Mouse (Mus musculus): Measurements from ENCODE around the gene Mindy1. TPM values are rescaled to one million over a fixed set of nuclear protein-coding genes. Genes with fewer than 3 reads are reported as not detected.
A peak's percentile ranks its signal among the peaks of the same experiment; 100 is the strongest.

Mindy1 gene
- polyA plus RNA-seq, 1 experiment from 2014 or later: 48.2 TPM

DNA sequence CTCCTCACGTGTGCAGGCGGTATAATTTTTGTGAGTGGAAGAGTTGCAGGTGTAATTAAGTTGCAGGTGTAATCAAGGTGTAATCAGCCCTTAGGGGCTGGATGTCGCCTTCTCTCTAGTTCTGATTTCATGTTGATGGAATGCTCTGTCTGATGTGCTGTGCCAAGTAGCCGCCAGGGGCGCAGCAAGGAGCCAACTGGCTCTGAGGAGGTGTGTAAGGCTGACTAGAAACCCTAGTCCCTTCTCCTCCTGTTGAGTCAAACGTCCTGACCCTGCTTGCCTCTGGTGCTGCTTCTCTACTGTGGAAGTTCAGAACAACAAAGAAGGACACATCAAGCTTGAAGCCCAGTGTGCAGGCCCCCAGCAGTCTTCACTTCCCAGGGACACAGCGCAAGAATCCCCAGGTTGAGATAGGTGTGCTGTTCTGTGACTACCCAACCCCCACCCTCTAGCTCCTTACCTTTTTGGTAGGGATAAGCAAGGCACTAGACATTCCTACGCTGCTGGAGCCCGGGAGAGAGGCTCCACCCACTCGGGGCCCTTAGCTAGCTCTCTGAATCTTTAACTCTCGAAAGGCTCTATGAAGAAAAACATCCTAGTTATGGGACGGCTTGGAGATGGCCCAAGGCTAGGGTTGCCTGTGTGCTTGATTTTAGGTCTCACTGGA lies 36.4 kb downstream of the Mindy1 start:
- Histone ChIP-seq H3K4me2 (ENCODE audit: low read length) (peak overlapping the region; percentile 27; the same call in 1 of the 2 replicates), H3K9me3 (ENCODE audit: control insufficient read depth, low read length) (no peaks in the 10 kb centered on the region), H3K27me3 (ENCODE audit: control insufficient read depth, insufficient read depth, low read length) (no peaks in the 10 kb centered on the region), H3K36me3 (ENCODE audit: control insufficient read depth, insufficient read depth, low read length) (peaks cover 28% of the 10 kb centered on the region), H3K4me1 (ENCODE audit: control insufficient read depth, insufficient read depth, low read length) (peaks cover 15% of the 10 kb centered on the region), H3K4me3 (replicated peaks; ENCODE audit: low read depth, low read length) (no peak overlapping the region), H3K27ac (replicated peaks; ENCODE audit: low read depth, low read length) (no peak overlapping the region), H3K9ac (replicated peaks; ENCODE audit: low read length) (no peak overlapping the region)
- WGBS: 28% methylated on average over 12 of the region's 12 CpGs
- ATAC-seq (ENCODE audit: low FRiP score, low TSS enrichment) (no peak), DNase-seq (peak; percentile 77)

DNA sequence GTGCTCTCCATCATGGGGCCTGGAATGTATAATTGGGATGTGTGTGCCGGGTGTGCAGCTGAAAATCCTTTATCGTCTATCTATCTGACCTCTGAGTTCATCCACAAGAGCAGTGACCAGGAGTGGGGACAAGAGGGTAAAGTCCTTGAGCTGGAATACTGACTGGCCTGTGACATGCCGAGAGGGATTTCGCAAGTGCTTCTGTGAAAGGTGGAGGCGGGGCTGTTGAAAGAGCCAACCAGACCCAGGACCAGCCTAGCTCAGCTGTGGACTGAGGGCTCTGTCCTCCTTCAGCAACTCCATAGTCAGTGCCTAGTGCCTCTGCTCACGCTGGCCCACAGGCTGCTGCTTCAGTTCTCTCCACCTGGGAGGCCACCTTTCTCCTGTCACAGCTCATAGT lies 37.4 kb downstream of the Mindy1 start:
- Histone ChIP-seq H3K4me1 (ENCODE audit: control insufficient read depth, insufficient read depth, low read length) (peaks cover 15% of the 10 kb centered on the region), H3K4me2 (ENCODE audit: low read length) (no peak overlapping the region), H3K4me3 (replicated peaks; ENCODE audit: low read depth, low read length) (no peak overlapping the region), H3K27me3 (ENCODE audit: control insufficient read depth, insufficient read depth, low read length) (no peaks in the 10 kb centered on the region), H3K36me3 (ENCODE audit: control insufficient read depth, insufficient read depth, low read length) (peaks cover 38% of the 10 kb centered on the region), H3K27ac (replicated peaks; ENCODE audit: low read depth, low read length) (no peak overlapping the region), H3K9me3 (ENCODE audit: control insufficient read depth, low read length) (no peaks in the 10 kb centered on the region), H3K9ac (replicated peaks; ENCODE audit: low read length) (no peak overlapping the region)
- DNase-seq: no peak
- ATAC-seq (ENCODE audit: low FRiP score, low TSS enrichment): no peak
- 40% methylated on average over 6 of the region's 6 CpGs for WGBS

DNA sequence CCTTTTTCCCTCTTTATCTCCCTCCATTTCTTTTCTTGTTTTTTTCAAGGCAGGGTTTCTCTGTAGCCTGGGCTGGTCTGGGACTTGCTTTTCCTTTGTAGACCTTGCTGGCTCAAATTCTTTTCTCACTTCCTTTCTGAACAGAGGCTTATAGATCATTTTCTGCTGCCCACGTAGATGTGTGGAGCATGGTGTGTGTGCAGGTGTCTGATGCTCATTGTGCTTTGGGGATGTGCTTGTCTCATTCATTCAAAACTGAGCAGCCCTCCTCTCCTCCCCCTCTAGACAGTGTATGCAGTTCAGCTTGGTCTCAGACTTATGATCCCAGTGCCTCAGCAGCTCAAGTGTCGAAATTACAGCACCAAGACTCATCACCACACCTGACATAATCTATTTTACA lies 38.0 kb downstream of the Mindy1 start:
- Histone ChIP-seq H3K9ac (replicated peaks; ENCODE audit: low read length) (no peak overlapping the region), H3K36me3 (ENCODE audit: control insufficient read depth, insufficient read depth, low read length) (peaks cover 43% of the 10 kb centered on the region), H3K4me3 (replicated peaks; ENCODE audit: low read depth, low read length) (no peak overlapping the region), H3K9me3 (ENCODE audit: control insufficient read depth, low read length) (no peaks in the 10 kb centered on the region), H3K27me3 (ENCODE audit: control insufficient read depth, insufficient read depth, low read length) (no peaks in the 10 kb centered on the region), H3K4me2 (ENCODE audit: low read length) (no peak overlapping the region), H3K27ac (replicated peaks; ENCODE audit: low read depth, low read length) (no peak overlapping the region), H3K4me1 (ENCODE audit: control insufficient read depth, insufficient read depth, low read length) (peaks cover 15% of the 10 kb centered on the region)
- 76% methylated on average over 2 of the region's 2 CpGs for WGBS
- no peak for DNase-seq
- ATAC-seq (ENCODE audit: low FRiP score, low TSS enrichment): no peak

DNA sequence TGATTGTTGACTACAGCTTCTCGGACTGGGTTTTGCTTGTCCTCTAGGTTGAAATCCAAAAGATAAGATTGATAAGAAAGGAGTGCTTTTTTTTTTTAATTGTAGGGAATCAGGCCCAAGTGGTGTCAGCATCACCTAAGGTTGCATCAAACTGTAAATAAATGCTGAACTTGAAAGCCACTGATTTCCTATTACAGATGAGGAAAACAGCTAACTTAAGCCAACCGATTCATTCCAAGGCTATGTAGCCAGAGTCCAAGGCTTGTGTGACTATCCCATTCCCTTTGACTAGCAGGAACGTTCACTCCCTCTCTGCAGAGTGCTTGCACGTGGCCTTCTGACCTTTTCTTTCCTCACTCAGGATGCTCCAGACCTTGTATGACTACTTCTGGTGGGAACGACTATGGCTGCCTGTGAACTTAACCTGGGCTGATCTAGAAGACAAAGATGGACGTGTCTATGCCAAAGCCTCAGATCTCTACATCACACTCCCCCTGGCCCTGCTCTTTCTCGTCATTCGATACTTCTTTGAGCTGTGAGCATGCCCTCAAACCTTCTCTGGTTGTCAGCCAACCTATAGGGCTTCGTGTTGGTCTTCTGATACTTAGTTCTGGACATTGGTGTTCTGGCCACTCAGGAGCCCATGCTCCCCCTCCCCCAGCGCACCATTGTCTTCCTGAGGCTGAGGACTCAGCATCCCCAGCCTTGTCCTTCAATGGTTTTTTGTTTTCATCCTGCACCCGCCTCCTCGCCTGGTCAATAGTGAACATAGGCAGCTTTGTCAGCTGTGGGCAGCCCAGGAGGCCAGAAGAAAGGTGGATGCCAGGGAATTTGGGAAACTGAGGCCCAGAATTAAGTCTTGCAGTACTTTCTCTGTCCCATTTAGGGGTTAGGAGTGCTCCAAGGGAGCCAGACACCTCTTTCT lies 38.8 kb downstream of the Mindy1 start:
- DNase-seq: no peak
- H3K9ac ChIP-seq (replicated peaks; ENCODE audit: low read length): no peak overlapping the region
- H3K4me2 ChIP-seq (ENCODE audit: low read length): no peak overlapping the region
- H3K27me3 ChIP-seq (ENCODE audit: control insufficient read depth, insufficient read depth, low read length): no peaks in the 10 kb centered on the region
- no peaks in the 10 kb centered on the region for H3K9me3 ChIP-seq (ENCODE audit: control insufficient read depth, low read length)
- H3K27ac ChIP-seq (replicated peaks; ENCODE audit: low read depth, low read length): no peak overlapping the region
- ATAC-seq (ENCODE audit: low FRiP score, low TSS enrichment): no peak
- WGBS: 77% methylated on average over 12 of the region's 12 CpGs
- H3K4me1 ChIP-seq (ENCODE audit: control insufficient read depth, insufficient read depth, low read length): peaks cover 15% of the 10 kb centered on the region
- no peak overlapping the region for H3K4me3 ChIP-seq (replicated peaks; ENCODE audit: low read depth, low read length)
- H3K36me3 ChIP-seq (ENCODE audit: control insufficient read depth, insufficient read depth, low read length): peaks cover 52% of the 10 kb centered on the region

DNA sequence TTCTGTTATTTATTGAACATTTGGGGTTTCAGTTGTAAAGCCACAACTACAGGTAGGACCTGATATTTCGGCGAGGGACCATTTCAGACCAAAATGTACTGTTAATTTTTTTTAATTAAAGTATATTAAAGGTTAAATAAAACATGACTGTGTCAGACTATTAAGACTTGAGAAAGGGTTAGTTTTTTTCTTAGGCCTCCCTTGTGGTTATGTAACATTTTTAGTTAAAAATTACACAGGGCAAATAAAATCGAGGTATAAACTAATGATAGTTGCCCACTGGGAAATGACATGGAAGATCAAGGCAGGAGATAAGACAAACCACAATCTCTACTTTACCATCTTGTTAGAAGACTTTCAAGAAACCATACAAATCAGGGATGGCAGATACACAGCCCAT lies 42.3 kb downstream of the Mindy1 start:
- Histone ChIP-seq H3K36me3 (ENCODE audit: control insufficient read depth, insufficient read depth, low read length) (peaks cover 87% of the 10 kb centered on the region), H3K9me3 (ENCODE audit: control insufficient read depth, low read length) (no peaks in the 10 kb centered on the region), H3K27me3 (ENCODE audit: control insufficient read depth, insufficient read depth, low read length) (no peaks in the 10 kb centered on the region), H3K27ac (replicated peaks; ENCODE audit: low read depth, low read length) (no peak overlapping the region), H3K9ac (replicated peaks; ENCODE audit: low read length) (no peak overlapping the region), H3K4me2 (ENCODE audit: low read length) (no peak overlapping the region), H3K4me1 (ENCODE audit: control insufficient read depth, insufficient read depth, low read length) (no peaks in the 10 kb centered on the region), H3K4me3 (replicated peaks; ENCODE audit: low read depth, low read length) (no peak overlapping the region)
- ATAC-seq (ENCODE audit: low FRiP score, low TSS enrichment): no peak
- 97% methylated on average over 3 of the region's 3 CpGs for WGBS
- no peak for DNase-seq

DNA sequence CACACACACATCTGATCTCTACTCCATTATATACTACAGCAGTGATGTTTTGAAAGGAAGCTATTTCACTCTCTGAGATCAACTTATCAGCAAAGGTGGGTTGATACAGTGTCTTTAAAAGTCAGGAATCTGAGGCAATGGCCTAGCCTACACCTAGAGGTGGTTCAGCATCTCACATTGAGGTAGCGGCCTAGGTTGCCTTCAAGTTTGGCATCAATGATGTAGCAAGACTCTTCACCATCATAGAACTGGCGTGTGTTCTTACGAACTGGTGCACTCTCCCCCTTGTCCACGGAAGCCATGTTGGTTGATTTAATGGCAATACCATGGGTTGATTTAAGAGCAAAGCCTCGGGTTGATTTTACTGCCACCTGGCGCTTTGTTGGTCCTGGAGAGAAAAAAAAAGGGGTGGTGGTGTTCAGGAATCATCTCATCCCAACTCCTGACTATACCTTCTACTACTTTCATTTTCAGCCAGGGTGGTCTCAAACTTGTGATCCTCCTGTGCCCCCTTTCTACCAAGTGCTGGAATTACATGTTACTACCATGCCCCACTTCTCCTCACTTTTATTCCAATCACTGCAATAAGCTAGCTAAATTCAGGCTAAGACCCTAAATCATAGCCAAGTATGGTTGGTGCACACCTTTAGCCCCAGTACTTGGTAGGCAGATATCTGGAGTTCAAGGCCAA lies 43.5 kb downstream of the Mindy1 start:
- 95% methylated on average over 6 of the region's 6 CpGs for WGBS
- DNase-seq (no peak), ATAC-seq (ENCODE audit: low FRiP score, low TSS enrichment) (no peak)
- Histone ChIP-seq H3K27ac (replicated peaks; ENCODE audit: low read depth, low read length) (no peak overlapping the region), H3K4me3 (replicated peaks; ENCODE audit: low read depth, low read length) (no peak overlapping the region), H3K36me3 (ENCODE audit: control insufficient read depth, insufficient read depth, low read length) (peaks cover 95% of the 10 kb centered on the region), H3K9ac (replicated peaks; ENCODE audit: low read length) (no peak overlapping the region), H3K27me3 (ENCODE audit: control insufficient read depth, insufficient read depth, low read length) (no peaks in the 10 kb centered on the region), H3K9me3 (ENCODE audit: control insufficient read depth, low read length) (no peaks in the 10 kb centered on the region), H3K4me2 (ENCODE audit: low read length) (no peak overlapping the region), H3K4me1 (ENCODE audit: control insufficient read depth, insufficient read depth, low read length) (no peaks in the 10 kb centered on the region)

DNA sequence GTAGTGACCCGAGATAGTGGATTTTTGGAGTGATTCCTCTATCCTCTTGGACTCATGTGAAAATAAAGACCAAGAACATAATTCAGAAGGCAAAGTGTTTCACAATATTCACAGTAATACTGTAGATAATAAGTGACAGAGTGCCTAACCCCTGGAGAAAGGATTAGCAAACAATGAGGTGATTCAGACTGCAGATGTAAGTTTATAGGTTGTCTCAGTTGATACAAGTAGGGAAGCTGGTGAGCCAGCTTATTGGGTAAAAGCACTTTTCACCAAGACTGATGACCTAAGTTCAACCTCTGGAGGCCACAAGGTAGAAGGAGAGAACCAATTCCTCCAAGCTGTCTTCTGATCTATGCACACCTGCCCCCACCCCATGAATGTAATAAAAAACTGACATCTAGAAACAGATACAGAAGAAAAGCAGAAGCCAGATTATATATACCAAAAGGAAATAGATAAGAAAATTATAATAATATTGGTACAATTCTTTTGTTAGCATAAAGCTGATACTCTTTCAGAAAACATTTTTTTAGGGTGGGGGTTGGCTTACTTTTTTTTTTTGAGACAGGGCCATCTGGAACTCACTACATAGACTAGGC lies 47.8 kb downstream of the Mindy1 start:
- ATAC-seq (ENCODE audit: low FRiP score, low TSS enrichment) (no peak), DNase-seq (no peak)
- 98% methylated on average over 1 of the region's 1 CpGs for WGBS
- no peaks in the 10 kb centered on the region for H3K27me3 ChIP-seq (ENCODE audit: control insufficient read depth, insufficient read depth, low read length)
- H3K4me1 ChIP-seq (ENCODE audit: control insufficient read depth, insufficient read depth, low read length): no peaks in the 10 kb centered on the region
- H3K36me3 ChIP-seq (ENCODE audit: control insufficient read depth, insufficient read depth, low read length): peaks cover 86% of the 10 kb centered on the region
- H3K4me3 ChIP-seq (replicated peaks; ENCODE audit: low read depth, low read length): no peak overlapping the region
- H3K9me3 ChIP-seq (ENCODE audit: control insufficient read depth, low read length): no peaks in the 10 kb centered on the region
- no peak overlapping the region for H3K9ac ChIP-seq (replicated peaks; ENCODE audit: low read length)
- H3K4me2 ChIP-seq (ENCODE audit: low read length): no peak overlapping the region
- H3K27ac ChIP-seq (replicated peaks; ENCODE audit: low read depth, low read length): no peak overlapping the region

DNA sequence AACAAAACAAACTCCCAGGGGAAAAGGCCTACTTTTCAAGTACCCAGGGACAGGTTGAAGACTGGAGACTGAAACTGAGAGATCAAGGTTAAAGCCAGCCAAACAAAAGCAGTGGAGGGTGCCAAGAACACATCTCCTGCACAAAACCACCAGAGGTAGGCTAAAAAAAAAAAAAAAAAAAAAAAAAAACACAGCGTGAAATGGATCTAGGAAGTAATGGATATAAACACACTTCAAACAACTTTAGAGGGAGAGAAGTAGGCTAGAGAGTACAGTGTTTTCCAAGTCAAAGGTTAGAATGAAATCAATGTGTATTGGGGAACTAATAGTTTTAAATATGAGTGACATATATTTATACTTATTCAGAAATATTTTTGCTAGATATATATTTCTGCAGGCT lies 50.4 kb downstream of the Mindy1 start:
- H3K4me2 ChIP-seq (ENCODE audit: low read length): no peak overlapping the region
- DNase-seq (no peak), ATAC-seq (ENCODE audit: low FRiP score, low TSS enrichment) (no peak)
- 88% methylated on average over 1 of the region's 1 CpGs for WGBS
- no peak overlapping the region for H3K27ac ChIP-seq (replicated peaks; ENCODE audit: low read depth, low read length)
- peaks cover 84% of the 10 kb centered on the region for H3K36me3 ChIP-seq (ENCODE audit: control insufficient read depth, insufficient read depth, low read length)
- H3K4me1 ChIP-seq (ENCODE audit: control insufficient read depth, insufficient read depth, low read length): no peaks in the 10 kb centered on the region
- H3K4me3 ChIP-seq (replicated peaks; ENCODE audit: low read depth, low read length): no peak overlapping the region
- H3K9me3 ChIP-seq (ENCODE audit: control insufficient read depth, low read length): no peaks in the 10 kb centered on the region
- H3K9ac ChIP-seq (replicated peaks; ENCODE audit: low read length): no peak overlapping the region
- H3K27me3 ChIP-seq (ENCODE audit: control insufficient read depth, insufficient read depth, low read length): no peaks in the 10 kb centered on the region
